Mouse (Mus musculus): Measurements from ENCODE around the gene Rbm26. TPM values are rescaled to one million over a fixed set of nuclear protein-coding genes. Genes with fewer than 3 reads are reported as not detected.

Rbm26 gene
- polyA plus RNA-seq, 1 experiment, result 6.0 TPM

DNA sequence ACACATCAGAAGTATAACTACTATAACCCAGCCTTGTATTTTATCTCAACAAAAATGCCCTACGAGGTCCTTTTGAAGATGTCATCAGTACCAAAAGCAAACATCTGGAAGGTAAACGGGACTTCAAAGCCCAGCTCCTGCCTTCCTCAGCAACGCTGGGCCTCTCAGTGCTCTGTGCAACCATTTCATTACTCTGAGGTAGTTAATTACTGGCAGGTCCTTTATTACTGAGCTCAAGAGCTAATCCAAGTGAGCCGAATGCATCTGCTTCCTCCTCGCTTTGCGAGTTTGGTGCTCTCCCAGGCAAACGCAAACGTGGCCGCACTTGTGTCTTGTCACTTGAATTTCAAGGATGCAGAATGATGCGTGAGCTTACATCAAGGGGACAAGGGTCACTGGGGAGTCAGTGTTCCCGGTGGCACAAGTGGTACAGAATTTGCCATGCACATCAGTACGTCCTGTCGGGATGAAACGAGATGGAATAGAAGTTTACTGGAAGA lies 106.1 kb downstream of the Rbm26 start:
- no peak for TF ChIP-seq CTCF (IDR thresholded peaks at IDR 0.05; ENCODE audit: extremely low read depth, insufficient read length, insufficient replicate concordance, low read depth, low read length)
- no peak for TF ChIP-seq POLR2A (IDR thresholded peaks at IDR 0.05; ENCODE audit: low read depth, low read length)
- Histone ChIP-seq H3K27ac (ENCODE audit: insufficient read depth, low read depth, low read length) (no peak overlapping the region), H3K4me1 (ENCODE audit: control insufficient read depth, insufficient read depth, insufficient read length, low read length) (no peaks in the 10 kb centered on the region), H3K4me3 (ENCODE audit: low read depth, low read length) (no peak overlapping the region), H3K36me3 (ENCODE audit: control insufficient read depth, insufficient read depth, low read length) (no peaks in the 10 kb centered on the region), H3K27me3 (ENCODE audit: control insufficient read depth, insufficient read depth, low read length) (no peaks in the 10 kb centered on the region)
- WGBS, result 39% methylated on average over 14 of the region's 14 CpGs

- 62% methylated on average over 11 of the region's 11 CpGs for WGBS
- TF ChIP-seq CTCF (IDR thresholded peaks at IDR 0.05; ENCODE audit: extremely low read depth, insufficient read length, insufficient replicate concordance, low read depth, low read length) (no peak), POLR2A (IDR thresholded peaks at IDR 0.05; ENCODE audit: low read depth, low read length) (no peak)
- no peaks in the 10 kb centered on the region for H3K27me3 ChIP-seq (ENCODE audit: control insufficient read depth, insufficient read depth, low read length)
Observed at GRCm38 (mm10) chr14:105070258-105071009, 106.7 kb downstream of the Rbm26 start.

GRCm38 (mm10) chr14:105068060-105068459 lies 109.1 kb downstream of the Rbm26 start:
- WGBS, result 80% methylated on average over 5 of the region's 5 CpGs
- no peak for TF ChIP-seq CTCF (IDR thresholded peaks at IDR 0.05; ENCODE audit: extremely low read depth, insufficient read length, insufficient replicate concordance, low read depth, low read length)
- TF ChIP-seq POLR2A (IDR thresholded peaks at IDR 0.05; ENCODE audit: low read depth, low read length), result no peak
- no peaks in the 10 kb centered on the region for H3K4me1 ChIP-seq (ENCODE audit: control insufficient read depth, insufficient read depth, insufficient read length, low read length)

More at GRCm38 (mm10) chr14:105070258-105071009, 106.7 kb downstream of the Rbm26 start:
- no peaks in the 10 kb centered on the region for H3K36me3 ChIP-seq (ENCODE audit: control insufficient read depth, insufficient read depth, low read length)
- no peak overlapping the region for H3K27ac ChIP-seq (ENCODE audit: insufficient read depth, low read depth, low read length)
- H3K4me3 ChIP-seq (ENCODE audit: low read depth, low read length), result no peak overlapping the region
- H3K4me1 ChIP-seq (ENCODE audit: control insufficient read depth, insufficient read depth, insufficient read length, low read length), result no peaks in the 10 kb centered on the region

GRCm38 (mm10) chr14:105064243-105064642 lies 112.9 kb downstream of the Rbm26 start:
- Histone ChIP-seq H3K4me3 (ENCODE audit: low read depth, low read length) (no peak overlapping the region), H3K36me3 (ENCODE audit: control insufficient read depth, insufficient read depth, low read length) (no peaks in the 10 kb centered on the region), H3K27me3 (ENCODE audit: control insufficient read depth, insufficient read depth, low read length) (no peaks in the 10 kb centered on the region), H3K27ac (ENCODE audit: insufficient read depth, low read depth, low read length) (no peak overlapping the region), H3K4me1 (ENCODE audit: control insufficient read depth, insufficient read depth, insufficient read length, low read length) (no peaks in the 10 kb centered on the region)
- WGBS, result 82% methylated on average over 1 of the region's 1 CpGs
- TF ChIP-seq POLR2A (IDR thresholded peaks at IDR 0.05; ENCODE audit: low read depth, low read length), result no peak
- no peak for TF ChIP-seq CTCF (IDR thresholded peaks at IDR 0.05; ENCODE audit: extremely low read depth, insufficient read length, insufficient replicate concordance, low read depth, low read length)

More at GRCm38 (mm10) chr14:105068060-105068459, 109.1 kb downstream of the Rbm26 start:
- no peaks in the 10 kb centered on the region for H3K36me3 ChIP-seq (ENCODE audit: control insufficient read depth, insufficient read depth, low read length)
- H3K27me3 ChIP-seq (ENCODE audit: control insufficient read depth, insufficient read depth, low read length), result no peaks in the 10 kb centered on the region
- H3K27ac ChIP-seq (ENCODE audit: insufficient read depth, low read depth, low read length), result no peak overlapping the region
- H3K4me3 ChIP-seq (ENCODE audit: low read depth, low read length), result no peak overlapping the region

DNA sequence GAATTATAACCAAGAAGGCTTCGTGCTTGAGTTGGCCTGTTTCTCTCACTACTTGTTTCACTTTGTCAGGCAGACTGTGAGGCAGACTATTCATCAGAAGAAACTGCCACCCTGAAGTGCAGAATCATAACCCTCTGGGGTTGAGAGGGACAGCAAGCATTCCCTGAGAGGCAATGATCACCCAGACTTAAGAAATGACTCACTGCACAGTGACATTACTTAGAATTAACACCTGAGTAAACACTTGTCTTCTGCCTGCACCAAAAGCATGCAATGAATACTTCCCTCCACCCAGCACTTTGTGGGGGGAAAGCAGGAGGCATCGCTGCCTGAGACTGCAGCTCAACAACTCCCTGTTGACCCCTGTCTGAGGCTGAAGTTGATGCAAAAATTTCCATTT lies 115.9 kb downstream of the Rbm26 start:
- WGBS, result 59% methylated on average over 2 of the region's 2 CpGs

DNA sequence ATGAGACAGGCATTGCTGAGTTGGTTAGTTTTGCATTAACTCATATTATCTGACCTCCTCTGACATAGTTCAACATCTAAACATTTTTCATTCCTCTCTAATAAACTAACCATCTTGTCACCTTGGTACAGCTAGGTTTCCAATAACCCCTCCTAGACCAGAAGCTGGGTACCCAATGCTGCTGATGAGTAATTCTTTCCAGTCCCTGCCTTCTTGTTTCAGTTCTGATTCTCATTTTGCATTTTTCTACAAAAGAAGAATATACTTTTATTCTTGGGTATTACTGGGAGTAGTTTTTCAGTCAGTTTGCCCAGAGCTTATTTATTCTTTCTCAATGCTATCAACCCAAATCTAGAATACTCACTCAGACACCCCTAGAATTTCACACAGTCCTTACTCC lies 119.2 kb downstream of the Rbm26 start:
- Histone ChIP-seq H3K27ac (ENCODE audit: insufficient read depth, low read depth, low read length) (no peak overlapping the region), H3K4me1 (ENCODE audit: control insufficient read depth, insufficient read depth, insufficient read length, low read length) (no peaks in the 10 kb centered on the region), H3K36me3 (ENCODE audit: control insufficient read depth, insufficient read depth, low read length) (no peaks in the 10 kb centered on the region), H3K27me3 (ENCODE audit: control insufficient read depth, insufficient read depth, low read length) (no peaks in the 10 kb centered on the region), H3K4me3 (ENCODE audit: low read depth, low read length) (no peak overlapping the region)
- TF ChIP-seq CTCF (IDR thresholded peaks at IDR 0.05; ENCODE audit: extremely low read depth, insufficient read length, insufficient replicate concordance, low read depth, low read length) (no peak), POLR2A (IDR thresholded peaks at IDR 0.05; ENCODE audit: low read depth, low read length) (no peak)

More for the DNA sequence above, 115.9 kb downstream of the Rbm26 start:
- Histone ChIP-seq H3K27me3 (ENCODE audit: control insufficient read depth, insufficient read depth, low read length) (no peaks in the 10 kb centered on the region), H3K27ac (ENCODE audit: insufficient read depth, low read depth, low read length) (no peak overlapping the region), H3K4me1 (ENCODE audit: control insufficient read depth, insufficient read depth, insufficient read length, low read length) (no peaks in the 10 kb centered on the region), H3K4me3 (ENCODE audit: low read depth, low read length) (no peak overlapping the region), H3K36me3 (ENCODE audit: control insufficient read depth, insufficient read depth, low read length) (no peaks in the 10 kb centered on the region)
- no peak for TF ChIP-seq POLR2A (IDR thresholded peaks at IDR 0.05; ENCODE audit: low read depth, low read length)
- no peak for TF ChIP-seq CTCF (IDR thresholded peaks at IDR 0.05; ENCODE audit: extremely low read depth, insufficient read length, insufficient replicate concordance, low read depth, low read length)

Other genes with a start within 250 kb of the Rbm26 start
- gene Ndfip2, start 81.2 kb upstream of the Rbm26 start, polyA plus RNA-seq (2012; rRNA removed), result 77.6 and 208 TPM in 2 replicates

Measured in small intestine, adult 2 months (tissue).